Mouse (Mus musculus) lung, embryonic 14.5 days (tissue): Measurements from ENCODE around the gene Calhm2. TPM values are rescaled to one million over a fixed set of nuclear protein-coding genes. Genes with fewer than 3 reads are reported as not detected.

ENCODE experiments used
- ATAC-seq: fragments of 200-750 bp; cut with Nextera tagmentation; 2 replicates; pipeline ENCODE4 v1.8.0; 2017; ENCODE audit warnings: mild to moderate bottlenecking, moderate TSS enrichment, moderate library complexity; ENCODE audit not compliant: insufficient read depth
- DNase-seq: peaks from one replicate; pipeline ENCODE4 v3.0.0-alpha.2; 2015
- H3K27ac ChIP-seq: fragments of 300-500 bp; sonication (generic); 2 replicates; pipeline ENCODE4 v1.5.1; 2014; ENCODE audit warnings: low read depth, mild to moderate bottlenecking, moderate library complexity
- H3K27me3 ChIP-seq: fragments of 300-500 bp; sonication (generic); 2 replicates; pipeline ENCODE4 v1.6.1; 2014; ENCODE audit warnings: low read length, control low read depth; ENCODE audit not compliant: insufficient read depth
- H3K36me3 ChIP-seq: fragments of 300-500 bp; sonication (generic); 2 replicates; pipeline ENCODE4 v1.6.1; 2014; ENCODE audit warnings: control low read depth; ENCODE audit not compliant: insufficient read depth
- H3K4me1 ChIP-seq: fragments of 300-500 bp; sonication (generic); 2 replicates; pipeline ENCODE4 v1.6.1; 2014; ENCODE audit warnings: antibody characterized with exemption, control low read depth; ENCODE audit not compliant: insufficient read depth
- H3K4me2 ChIP-seq: fragments of 300-500 bp; sonication (generic); 2 replicates; pipeline ENCODE4 v1.6.1; 2014; ENCODE audit warnings: mild to moderate bottlenecking
- H3K4me3 ChIP-seq: fragments of 300-500 bp; sonication (generic); 2 replicates; pipeline ENCODE4 v1.5.1; 2014; ENCODE audit warnings: low read depth, low read length
- H3K9ac ChIP-seq: fragments of 300-500 bp; sonication (generic); 2 replicates; pipeline ENCODE4 v1.6.1; 2014
- H3K9me3 ChIP-seq: fragments of 300-500 bp; sonication (generic); 2 replicates; pipeline ENCODE4 v1.6.1; 2016; ENCODE audit warnings: low read depth, low read length, control low read depth
- CTCF ChIP-seq: IDR thresholded peaks from 2 replicates; pipeline ENCODE4 v1.5.1; 2016; ENCODE audit warnings: antibody characterized with exemption, low read depth
- WGBS: fragments of 180-500 bp; shearing (Covaris S2); extraction: QIAGEN DNeasy Blood & Tissue Kit; methylation state at CpG from one replicate; pipeline ENCODE4 v1.1.7; 2014; 5-methylcytosine and 5-hydroxymethylcytosine counted together
- polyA plus RNA-seq: library from polyadenylated mRNA; unstranded; fragments of >200 nt; fragmentation: Nextera tagmentation; extraction: Ambion mirVana; gene quantifications from 2 replicates; pipeline ENCODE4 v1.2.1, GENCODE M21; 2014

The Calhm2 gene
- polyA plus RNA-seq, 1 experiment from 2014 or later, result 2.4 TPM

DNA sequence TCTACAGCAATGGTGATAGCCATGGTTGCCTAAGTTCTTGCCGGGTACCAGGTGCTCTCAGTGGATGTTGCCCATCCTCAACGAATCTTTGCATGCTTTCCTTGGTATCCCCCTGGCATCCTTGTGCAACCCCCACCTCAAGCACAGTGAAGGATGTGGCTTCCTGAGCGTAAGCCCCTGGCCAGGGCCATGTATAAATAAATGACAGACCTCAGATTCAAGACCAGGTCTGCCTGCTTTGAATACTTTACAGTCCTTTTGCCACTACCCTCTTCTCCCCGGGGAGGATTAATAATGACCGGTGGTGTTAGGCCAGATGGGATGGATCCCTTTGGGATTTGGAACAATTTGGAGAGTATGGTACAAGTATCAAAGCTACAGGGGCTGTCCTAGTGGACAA lies 1.9 kb downstream of the Calhm2 start:
- no peak for ATAC-seq
- H3K27me3 ChIP-seq, result no peaks in the 10 kb centered on the region
- peaks cover 11% of the 10 kb centered on the region; the same call in 1 of the 2 replicates for H3K4me1 ChIP-seq
- TF ChIP-seq CTCF, result no peak
- H3K4me3 ChIP-seq, result no peak overlapping the region
- no peak overlapping the region for H3K9ac ChIP-seq
- H3K9me3 ChIP-seq, result no peaks in the 10 kb centered on the region
- H3K27ac ChIP-seq, result no peak overlapping the region
- peak overlapping the region; percentile 70; the same call in 1 of the 2 replicates for H3K4me2 ChIP-seq
- no peak for DNase-seq
- WGBS, result 89% methylated on average over 5 of the region's 5 CpGs
- peaks cover 32% of the 10 kb centered on the region for H3K36me3 ChIP-seq

DNA sequence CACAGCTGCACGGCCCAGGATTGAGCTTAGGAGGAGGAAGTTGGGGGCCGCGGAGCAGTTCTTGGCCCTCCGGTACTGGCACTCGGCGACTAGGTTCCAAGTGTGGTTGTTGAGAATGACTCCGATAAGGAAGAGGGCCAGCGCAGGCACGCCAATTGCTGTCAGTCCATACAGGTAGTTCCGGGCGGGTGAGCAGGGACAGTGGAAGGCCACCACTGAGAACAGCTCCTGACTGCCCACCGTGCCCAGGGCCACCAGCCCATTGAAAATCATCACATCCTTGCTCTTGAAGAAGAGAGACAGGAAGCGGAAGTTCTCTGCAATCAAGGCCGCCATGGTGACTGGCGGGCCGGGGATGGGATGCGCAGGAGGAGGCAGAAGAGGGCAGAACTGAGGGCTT lies 2.5 kb downstream of the Calhm2 start:
- Histone ChIP-seq H3K9me3 (no peaks in the 10 kb centered on the region), H3K27ac (no peak overlapping the region), H3K4me1 (peaks cover 11% of the 10 kb centered on the region; the same call in 1 of the 2 replicates), H3K27me3 (no peaks in the 10 kb centered on the region), H3K9ac (no peak overlapping the region), H3K4me2 (no peak overlapping the region), H3K36me3 (peaks cover 38% of the 10 kb centered on the region), H3K4me3 (no peak overlapping the region)
- no peak for DNase-seq
- no peak for ATAC-seq
- 84% methylated on average over 17 of the region's 17 CpGs for WGBS
- no peak for TF ChIP-seq CTCF

DNA sequence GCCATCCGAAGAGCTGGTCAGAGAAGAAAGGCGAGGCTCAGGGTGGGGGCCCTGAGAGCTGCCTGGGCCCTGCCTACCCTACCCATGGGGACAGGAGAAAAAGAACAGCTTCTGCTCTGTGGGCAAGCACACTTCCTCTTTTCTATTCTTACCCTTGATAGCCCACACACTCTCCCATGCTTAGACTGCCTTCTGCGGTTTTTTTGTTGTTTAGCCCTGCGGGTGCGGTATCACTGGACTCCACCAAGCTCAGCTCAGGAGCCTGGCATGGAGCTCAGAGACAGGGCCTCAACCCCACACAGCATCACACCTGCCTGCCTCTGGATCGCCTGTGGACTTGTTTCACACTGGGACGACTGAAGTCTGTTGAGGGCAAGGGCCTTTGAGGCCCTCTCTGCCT lies 4.9 kb downstream of the Calhm2 start:
- DNase-seq (no peak), ATAC-seq (no peak)
- peaks cover 7% of the 10 kb centered on the region; the same call in 1 of the 2 replicates for H3K4me1 ChIP-seq
- H3K27ac ChIP-seq, result no peak overlapping the region
- 84% methylated on average over 7 of the region's 7 CpGs for WGBS
- no peak overlapping the region for H3K9ac ChIP-seq
- no peak for TF ChIP-seq CTCF
- no peaks in the 10 kb centered on the region for H3K27me3 ChIP-seq
- peaks cover 62% of the 10 kb centered on the region for H3K36me3 ChIP-seq
- no peaks in the 10 kb centered on the region for H3K9me3 ChIP-seq
- H3K4me2 ChIP-seq, result no peak overlapping the region
- H3K4me3 ChIP-seq, result no peak overlapping the region

DNA sequence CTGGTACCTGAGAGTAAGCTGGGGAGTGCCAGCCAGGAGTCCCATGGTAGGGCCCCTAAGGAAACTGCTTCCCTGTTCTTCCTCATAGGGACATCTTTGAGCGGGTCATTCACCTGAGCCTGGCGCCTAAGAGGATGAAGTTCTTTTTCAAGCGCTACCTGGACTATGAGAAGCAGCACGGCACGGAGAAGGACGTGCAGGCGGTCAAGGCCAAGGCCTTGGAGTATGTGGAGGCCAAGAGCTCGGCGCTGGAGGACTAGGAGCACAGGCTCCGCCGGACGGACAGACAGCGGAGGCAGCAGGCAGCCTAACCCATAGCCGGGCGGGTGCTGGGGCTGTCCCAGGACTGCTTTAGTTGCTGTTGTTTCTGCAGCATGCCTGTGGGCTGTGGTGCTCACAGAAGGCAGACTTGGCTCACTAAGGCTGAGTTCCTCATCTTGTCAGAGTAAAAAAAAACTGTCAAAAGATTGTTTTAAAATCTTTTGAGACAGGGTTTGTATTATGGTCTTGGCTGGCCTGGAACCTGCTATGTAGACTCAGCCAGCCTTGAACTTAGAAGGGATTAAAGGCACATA lies 7.5 kb downstream of the Calhm2 start:
- H3K9me3 ChIP-seq, result no peaks in the 10 kb centered on the region
- H3K9ac ChIP-seq, result no peak overlapping the region
- no peak overlapping the region for H3K4me2 ChIP-seq
- H3K27me3 ChIP-seq, result no peaks in the 10 kb centered on the region
- no peak for TF ChIP-seq CTCF
- no peaks in the 10 kb centered on the region for H3K4me1 ChIP-seq
- H3K36me3 ChIP-seq, result peaks cover 88% of the 10 kb centered on the region
- ATAC-seq (no peak), DNase-seq (no peak)
- WGBS, result 92% methylated on average over 15 of the region's 15 CpGs
- no peak overlapping the region for H3K4me3 ChIP-seq
- no peak overlapping the region for H3K27ac ChIP-seq

DNA sequence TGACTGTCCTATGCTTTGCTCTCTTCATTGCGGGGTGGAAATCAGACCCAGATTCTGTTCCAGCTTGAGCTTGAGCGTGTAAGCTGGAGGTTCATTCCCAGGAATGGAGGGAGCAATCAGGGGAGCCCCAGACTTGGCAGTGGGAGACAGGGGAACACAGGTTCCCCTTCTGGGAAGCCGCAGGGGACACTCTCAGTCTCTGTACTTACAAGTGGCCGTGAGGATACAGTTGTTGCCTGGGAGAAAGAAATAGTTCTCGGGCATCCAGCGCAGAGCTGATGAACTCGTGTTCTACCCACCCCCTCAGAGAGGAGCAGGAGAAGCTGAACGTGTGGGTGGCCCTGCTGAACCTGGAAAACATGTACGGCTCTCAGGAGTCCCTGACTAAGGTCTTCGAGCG lies 9.3 kb downstream of the Calhm2 start:
- Histone ChIP-seq H3K27me3 (no peaks in the 10 kb centered on the region), H3K4me1 (no peaks in the 10 kb centered on the region)
- WGBS, result 90% methylated on average over 11 of the region's 11 CpGs

DNA sequence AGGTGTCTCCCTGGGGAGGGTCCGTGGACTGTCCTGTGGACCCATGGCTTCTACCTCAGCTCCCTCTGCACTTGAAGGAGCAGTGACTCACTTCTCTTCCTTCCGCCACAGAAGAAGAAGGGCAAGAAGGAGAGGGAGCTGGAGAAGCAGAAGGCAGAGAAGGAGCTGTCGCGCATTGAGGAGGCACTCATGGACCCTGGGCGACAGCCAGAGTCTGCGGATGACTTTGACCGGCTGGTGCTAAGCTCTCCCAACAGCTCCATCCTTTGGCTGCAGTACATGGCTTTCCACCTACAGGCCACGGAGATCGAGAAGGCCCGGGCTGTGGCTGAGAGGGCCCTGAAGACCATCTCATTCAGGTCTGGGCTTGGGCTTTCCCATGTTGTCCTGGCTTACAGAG lies 9.9 kb downstream of the Calhm2 start:
- Histone ChIP-seq H3K27me3 (no peaks in the 10 kb centered on the region), H3K9me3 (no peaks in the 10 kb centered on the region), H3K27ac (no peak overlapping the region), H3K4me2 (no peak overlapping the region), H3K4me1 (no peaks in the 10 kb centered on the region), H3K36me3 (peaks cover 95% of the 10 kb centered on the region), H3K9ac (no peak overlapping the region), H3K4me3 (no peak overlapping the region)
- DNase-seq (no peak), ATAC-seq (no peak)
- TF ChIP-seq CTCF, result no peak
- 97% methylated on average over 10 of the region's 10 CpGs for WGBS

More for the DNA sequence above, 9.3 kb downstream of the Calhm2 start:
- DNase-seq (no peak), ATAC-seq (no peak)
- H3K9ac ChIP-seq, result no peak overlapping the region
- no peak overlapping the region for H3K27ac ChIP-seq
- no peak for TF ChIP-seq CTCF
- H3K4me2 ChIP-seq, result no peak overlapping the region
- no peaks in the 10 kb centered on the region for H3K9me3 ChIP-seq
- H3K36me3 ChIP-seq, result peaks cover 98% of the 10 kb centered on the region
- H3K4me3 ChIP-seq, result no peak overlapping the region

DNA sequence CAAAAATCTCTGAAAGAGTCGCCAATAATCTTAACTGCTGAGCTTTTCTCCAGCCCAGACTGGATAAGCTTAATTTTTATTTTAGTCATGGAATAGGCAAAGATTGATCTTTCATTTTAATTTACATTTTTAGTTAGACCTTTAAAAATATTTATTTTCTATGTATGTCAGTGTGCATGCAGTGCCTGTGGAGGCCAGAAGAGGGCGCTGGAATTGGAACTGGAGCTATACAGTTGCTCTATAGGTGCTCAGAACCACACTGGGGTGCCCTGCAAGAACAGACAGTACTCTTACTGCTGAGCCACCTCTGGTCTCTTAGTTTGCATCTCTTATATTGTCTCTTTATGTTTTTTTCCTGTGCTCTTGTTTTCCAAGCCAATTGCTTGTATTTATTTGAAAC lies 15.3 kb downstream of the Calhm2 start:
- WGBS, result 26% methylated on average over 2 of the region's 2 CpGs
- no peak overlapping the region for H3K4me2 ChIP-seq
- H3K27me3 ChIP-seq, result no peaks in the 10 kb centered on the region
- H3K36me3 ChIP-seq, result peaks cover 85% of the 10 kb centered on the region
- no peaks in the 10 kb centered on the region for H3K9me3 ChIP-seq
- peak; percentile 74 for DNase-seq
- H3K4me3 ChIP-seq, result no peak overlapping the region
- peak; percentile 69 for TF ChIP-seq CTCF
- no peaks in the 10 kb centered on the region for H3K4me1 ChIP-seq
- H3K27ac ChIP-seq, result no peak overlapping the region
- no peak overlapping the region for H3K9ac ChIP-seq
- no peak for ATAC-seq
